Mouse (Mus musculus): ENCODE measurements around the gene Kmt5b. TPM values are rescaled to one million over a fixed set of nuclear protein-coding genes. Genes with fewer than 3 reads are reported as not detected.

Kmt5b gene
- total RNA-seq, 2 experiments from 2014 or later: 40.3 to 47.9 TPM

DNA sequence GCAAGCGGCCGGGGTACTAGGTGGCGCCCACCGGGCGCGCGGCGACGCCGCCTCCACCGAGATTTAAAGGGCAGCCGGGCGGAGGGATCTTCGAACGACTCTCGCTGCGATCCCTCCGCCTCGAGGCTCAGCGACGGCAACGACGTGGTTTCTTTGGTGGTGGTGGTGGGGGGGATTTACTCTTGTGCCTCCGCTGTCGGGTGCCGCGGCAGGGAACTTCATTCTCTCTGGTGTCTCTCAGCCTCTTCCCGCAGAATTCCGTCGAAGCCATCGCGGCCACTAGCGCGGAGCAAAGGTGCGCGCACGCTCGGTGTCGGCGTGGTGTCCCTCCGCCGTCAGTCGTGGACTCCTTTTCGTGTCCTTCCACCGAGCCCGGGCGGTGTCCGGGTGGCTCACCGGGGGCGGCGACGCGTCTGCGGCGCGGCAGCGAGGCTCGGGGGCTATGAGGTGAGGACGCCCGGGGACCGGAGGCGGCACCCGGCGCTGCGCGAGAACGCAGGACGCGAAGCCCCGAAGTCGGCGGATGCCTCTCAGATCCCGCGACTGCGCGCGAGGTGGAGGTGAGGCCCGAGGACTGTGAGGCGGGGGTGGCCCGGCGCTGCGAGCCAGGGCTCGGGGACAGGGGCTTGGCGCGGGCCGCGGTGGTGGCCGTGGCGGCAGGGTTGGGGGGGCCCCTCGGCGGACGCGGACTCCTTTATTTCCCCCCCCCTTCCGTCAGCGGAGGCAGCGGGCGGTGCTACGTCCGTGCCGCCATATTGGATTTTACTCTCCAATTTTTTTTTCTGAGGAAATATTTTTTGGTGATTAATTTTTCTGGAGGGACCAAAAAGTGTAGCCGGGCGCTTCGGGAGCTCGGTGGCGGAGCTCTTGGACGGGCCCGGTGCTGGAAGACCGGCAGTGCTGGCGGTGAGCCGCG lies 818 bp downstream of the Kmt5b start:
- DNase-seq (ENCODE audit: low spot score in 2 of 2): peak; percentile 89 to 92

DNA sequence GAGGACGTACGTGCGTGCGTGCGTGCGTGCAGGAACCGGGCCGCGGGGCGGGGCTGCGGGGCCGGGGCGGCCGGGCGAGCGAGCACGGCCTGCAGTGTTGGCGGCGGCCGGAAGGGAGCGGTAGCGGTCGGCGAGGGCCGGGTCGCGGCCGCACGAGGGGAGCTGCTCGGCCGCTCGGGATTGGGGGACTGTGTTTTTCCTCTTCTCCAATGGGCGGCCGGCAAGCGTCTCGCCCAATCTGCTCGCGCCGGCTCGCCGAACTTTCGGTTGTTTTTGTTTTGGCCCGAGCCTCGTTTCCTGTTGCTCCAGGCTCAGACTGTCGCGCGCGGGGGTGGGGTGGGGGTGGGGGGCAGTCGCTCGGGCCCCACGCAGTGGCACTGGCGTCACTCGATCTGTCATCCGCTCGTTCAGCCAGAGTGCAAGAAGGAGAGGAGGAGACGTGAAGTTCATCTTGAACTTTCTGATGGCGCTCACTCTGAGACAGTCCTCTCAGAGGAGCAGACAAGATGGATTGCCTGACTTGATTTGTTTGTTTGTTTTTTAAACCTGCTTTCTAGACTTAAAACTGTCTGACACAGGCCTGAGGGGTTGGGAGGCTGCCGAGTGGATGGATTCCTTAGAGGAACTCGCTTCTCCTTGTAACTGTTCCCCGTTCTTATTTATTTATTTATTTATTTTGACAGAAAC lies 1.6 kb downstream of the Kmt5b start:
- peak; percentile 92 to 96 for DNase-seq (ENCODE audit: low spot score in 2 of 2)

DNA sequence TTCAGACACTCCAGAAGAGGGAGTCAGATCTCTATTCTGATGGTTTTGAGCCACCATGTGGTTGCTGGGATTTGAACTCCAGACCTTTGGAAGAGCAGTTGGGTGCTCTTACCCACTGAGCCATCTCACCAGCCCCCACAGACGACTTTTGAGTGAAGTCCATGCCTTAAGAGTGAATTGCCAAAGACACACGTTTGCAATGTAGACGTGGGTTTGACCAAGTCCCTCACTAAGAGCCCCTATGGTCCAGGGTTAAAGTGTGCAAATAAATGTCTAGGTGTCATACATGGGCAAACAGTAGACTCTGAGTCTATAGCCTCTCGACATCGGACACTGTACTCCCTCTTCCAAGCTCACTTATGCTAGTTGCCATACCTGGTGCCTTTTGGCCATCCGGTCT lies 2.3 kb downstream of the Kmt5b start:
- DNase-seq (ENCODE audit: low spot score in 2 of 2): no peak

DNA sequence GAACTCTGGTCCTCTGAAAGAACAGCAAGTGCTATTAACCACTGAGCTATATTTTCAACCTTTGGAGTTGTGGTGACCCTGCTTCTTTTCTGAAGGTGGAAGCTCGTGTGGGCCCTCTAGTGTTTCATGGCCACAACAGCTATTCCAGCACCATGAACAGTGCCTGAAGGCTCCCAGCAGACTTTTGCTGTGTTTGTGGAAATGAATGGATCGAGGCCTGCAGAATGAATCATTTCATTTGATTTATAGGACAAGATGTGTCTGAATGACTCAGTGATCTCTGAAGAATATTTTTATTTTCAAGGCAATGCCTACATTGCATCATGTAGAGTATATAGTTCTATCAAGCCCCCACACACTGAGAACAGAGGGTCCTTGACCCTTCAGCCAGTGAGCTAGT lies 6.9 kb downstream of the Kmt5b start:
- peak in 1 of 2 experiments; percentile 32 for DNase-seq (ENCODE audit: low spot score in 2 of 2)

DNA sequence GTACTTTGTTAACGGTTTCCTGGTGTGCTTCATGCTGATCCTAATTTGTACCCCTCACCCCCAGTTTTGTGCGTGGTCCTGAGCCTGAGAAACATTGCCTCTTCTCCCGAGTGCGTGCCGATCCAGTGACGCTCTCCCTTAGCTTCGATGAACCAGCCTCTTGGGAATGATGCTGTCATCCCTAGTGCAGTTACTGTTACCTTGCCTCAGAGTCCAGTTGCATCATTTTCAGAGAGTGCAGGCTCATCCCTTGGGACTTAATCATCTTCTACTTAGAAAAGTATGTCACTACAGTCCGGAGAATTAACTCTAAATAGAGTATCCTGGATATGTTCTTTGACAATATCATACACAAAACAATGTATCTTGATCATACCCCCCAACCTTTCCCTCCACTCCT lies 11.5 kb downstream of the Kmt5b start:
- DNase-seq (ENCODE audit: low spot score in 2 of 2): no peak

DNA sequence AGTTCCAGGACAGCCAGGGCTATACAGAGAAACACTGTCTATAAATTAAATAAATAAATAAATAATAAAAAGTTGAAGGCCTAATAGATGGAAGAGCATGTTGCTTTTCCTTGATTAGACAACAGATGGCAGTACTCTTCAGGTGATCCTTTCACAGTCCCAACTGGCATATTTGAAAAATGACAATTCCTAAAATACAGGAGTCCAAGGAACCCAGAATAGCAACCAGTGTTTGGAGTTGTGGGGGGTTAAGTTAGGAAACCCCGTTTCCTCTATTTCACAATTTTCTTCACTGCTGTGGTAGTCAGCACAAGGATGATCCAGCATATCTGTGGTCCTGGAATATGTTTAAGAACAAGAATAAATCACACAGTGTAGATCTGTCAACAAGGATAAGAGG lies 22.9 kb downstream of the Kmt5b start:
- no peak for DNase-seq (ENCODE audit: low spot score in 2 of 2)

DNA sequence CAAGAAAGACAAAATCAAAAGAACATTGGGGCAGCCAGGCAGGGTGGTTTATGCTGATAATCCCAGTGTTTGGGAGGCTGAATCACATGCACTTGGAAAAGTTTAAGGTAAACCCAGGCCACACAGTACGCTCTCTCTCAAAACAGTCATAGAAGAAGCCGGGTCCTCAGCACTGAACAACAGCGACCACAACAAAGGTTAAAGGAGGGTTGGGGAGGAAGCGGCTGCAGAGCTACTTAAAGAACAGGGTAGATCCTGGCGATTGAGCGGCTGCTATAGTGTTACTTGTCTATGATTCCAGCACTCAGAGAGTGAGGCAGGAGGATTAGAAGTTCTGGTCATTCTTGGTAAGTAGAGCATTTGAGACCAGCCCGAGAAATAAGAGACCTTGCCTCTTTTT lies 38.3 kb downstream of the Kmt5b start:
- no peak for DNase-seq (ENCODE audit: low spot score in 2 of 2)

DNA sequence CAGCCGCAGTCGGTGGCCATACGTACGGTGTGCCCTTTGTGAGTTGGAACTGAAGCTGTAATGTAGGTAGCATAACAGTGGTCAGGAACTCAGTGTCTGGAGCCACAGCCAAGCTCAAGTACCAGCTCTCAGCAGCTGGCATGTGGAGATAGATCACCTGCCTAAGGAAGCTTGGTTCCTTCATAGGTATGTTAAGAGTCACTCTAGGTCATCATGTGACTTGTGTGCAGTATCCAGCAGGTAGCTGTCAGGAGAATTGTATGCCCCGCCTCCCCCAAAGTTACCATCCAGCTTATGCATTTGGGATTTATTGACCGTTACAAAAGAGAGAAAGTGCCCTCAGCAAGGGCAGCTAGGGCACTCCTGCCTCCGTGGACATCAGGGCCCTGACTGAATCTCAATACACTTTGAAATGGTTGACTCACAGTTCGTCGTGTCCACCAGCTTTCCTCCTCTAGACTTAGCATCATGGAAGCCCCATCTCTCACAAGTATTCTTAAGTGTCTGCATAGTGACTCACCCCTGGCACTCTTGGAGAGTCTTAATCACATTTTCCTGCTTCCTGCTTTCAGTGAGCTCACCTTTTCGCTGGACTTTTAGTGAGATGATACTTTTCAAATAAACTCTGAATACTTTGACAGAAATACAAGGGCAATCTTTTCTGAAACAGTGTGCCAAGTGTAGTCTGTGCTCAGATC lies 43.5 kb downstream of the Kmt5b start:
- no peak for DNase-seq (ENCODE audit: low spot score in 2 of 2)

DNA sequence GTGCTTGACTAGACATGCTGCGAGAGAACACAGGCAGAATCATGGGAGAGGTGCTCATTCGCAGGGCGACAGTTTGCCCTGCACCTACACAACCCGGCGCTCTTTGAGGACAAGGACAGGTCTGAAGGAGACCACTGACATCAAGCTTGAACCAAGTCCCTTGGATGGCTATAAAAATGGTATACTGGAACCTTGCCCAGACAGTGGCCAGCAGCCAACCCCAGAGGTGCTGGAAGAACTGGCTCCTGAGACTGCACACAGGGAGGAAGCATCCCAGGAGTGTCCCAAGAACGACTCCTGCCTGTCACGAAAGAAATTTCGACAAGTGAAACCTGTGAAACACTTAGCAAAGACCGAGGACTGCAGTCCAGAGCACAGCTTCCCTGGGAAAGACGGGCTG lies 47.2 kb downstream of the Kmt5b start:
- DNase-seq (ENCODE audit: low spot score in 2 of 2): no peak

DNA sequence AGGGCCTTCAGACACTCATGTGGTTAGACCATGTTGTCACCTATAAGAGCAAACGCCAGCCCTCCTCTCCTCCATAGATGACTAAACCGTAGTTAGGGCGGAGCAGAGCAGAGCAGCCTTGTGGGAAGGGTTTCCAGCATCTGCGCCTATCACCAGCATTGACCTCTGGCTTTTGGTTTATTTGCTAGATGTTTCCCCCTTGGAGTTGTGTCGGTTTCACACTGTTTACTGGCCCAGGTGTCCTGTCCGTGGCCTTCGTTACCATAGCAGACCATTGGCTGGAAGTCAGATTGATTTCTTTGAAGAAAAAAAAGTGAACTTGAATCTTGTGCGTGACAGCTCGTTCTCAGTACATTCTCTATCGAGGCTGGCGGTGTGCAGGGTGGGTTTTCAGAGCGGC lies 48.6 kb downstream of the Kmt5b start:
- no peak for DNase-seq (ENCODE audit: low spot score in 2 of 2)

DNA sequence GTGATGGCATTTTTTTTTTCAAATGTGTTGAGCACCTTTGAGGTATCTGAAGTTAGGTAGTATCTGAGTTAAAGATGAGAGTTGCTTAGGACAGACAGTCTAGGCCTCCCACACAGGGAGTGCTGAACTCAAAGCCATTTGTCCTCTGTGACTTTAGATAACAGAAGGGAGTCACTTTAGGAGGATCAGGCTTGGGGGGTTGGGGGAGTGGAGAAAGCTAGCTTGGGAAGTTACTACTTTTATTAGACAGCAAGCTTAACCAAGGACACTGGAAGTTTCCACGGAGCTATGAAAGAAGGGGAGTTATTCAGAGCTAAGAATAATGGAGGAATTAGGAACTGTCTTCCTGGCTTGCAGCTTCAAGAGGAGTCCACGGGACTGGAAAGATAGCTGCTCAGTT lies 51.9 kb downstream of the Kmt5b start:
- DNase-seq (ENCODE audit: low spot score in 2 of 2): no peak

DNA sequence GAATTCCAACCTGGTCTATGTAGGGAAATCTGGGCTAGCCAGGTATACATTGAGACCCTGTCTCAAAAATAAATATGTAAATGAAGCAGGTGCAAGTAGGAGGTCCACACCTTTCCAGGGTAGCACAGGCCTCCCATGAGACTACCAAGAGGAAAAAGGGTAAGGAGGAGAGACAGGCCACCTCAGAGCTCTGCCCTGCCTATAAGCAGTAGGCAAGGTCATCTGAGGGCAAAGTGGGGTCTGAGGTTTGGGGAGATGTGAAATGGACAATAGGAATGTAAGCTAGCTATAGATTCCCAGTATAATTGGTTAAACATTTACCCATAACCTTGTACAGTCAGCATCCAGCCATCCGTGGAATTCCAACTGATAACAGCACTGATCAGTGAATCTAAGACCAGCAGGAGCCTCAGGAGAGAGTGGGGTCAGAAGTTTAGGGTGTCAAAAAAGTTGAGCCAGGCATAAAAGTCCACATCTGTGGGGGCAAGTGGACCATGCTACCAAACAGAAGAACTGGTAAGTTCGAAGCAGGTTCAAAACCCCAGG lies 52.8 kb downstream of the Kmt5b start:
- DNase-seq (ENCODE audit: low spot score in 2 of 2): no peak

DNA sequence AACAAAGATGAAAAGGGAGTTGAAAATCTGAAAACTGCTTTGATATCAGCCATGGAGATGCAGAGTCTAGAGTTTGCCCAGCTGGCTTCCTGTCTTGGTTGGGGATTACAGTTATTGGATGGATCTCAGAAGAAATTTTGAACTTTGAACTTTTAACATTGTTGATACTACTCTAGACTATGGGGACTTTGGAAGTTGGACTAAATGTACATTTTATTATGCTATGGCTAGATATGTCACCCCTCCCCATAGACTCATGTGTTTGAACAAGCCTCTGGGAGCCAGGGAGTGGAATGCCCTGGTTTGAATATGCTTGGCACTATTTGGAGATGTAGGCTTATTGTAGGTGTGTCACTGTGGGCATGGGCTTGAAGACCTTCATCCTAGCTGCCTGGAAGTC lies 57.8 kb downstream of the Kmt5b start:
- DNase-seq (ENCODE audit: low spot score in 2 of 2): no peak

DNA sequence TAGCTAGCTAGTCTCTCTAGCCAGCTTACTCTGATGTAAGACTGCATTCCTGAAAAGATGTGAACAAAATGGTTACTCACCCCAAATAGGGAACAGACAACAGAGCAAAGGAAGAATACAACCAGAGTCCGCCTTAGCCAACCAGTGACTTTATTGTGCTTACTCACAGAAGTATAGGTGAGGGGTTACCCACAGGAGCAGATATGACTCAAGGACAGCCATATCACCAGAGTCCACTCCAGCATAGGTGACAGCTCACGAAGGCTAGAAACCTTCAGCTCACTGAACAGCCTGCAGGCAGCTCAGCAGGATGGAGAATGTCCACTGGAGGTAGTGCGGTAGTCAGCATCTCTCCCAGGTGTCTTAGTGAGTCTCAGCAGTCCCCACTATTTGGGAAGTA lies 62.6 kb downstream of the Kmt5b start:
- no peak for DNase-seq (ENCODE audit: low spot score in 2 of 2)

DNA sequence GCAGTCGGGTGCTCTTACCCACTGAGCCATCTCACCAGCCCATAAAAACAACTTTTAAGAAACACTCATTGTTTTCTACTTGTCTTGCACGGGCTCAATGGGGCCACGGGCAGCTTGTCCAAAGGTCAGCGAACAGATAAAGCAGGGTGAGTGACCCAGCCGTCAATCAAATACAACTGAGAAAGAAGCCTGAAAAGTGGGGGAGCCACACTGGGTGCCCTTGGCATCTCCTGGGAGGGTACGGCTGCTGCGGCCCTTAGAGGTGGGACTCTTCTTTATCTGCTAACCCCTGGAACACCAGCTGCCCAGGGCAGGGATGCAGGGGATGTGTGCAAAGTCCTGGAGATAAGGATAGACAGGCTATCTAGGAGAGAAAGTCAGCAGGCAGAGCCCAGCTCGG lies 64.5 kb downstream of the Kmt5b start:
- DNase-seq (ENCODE audit: low spot score in 2 of 2): no peak

DNA sequence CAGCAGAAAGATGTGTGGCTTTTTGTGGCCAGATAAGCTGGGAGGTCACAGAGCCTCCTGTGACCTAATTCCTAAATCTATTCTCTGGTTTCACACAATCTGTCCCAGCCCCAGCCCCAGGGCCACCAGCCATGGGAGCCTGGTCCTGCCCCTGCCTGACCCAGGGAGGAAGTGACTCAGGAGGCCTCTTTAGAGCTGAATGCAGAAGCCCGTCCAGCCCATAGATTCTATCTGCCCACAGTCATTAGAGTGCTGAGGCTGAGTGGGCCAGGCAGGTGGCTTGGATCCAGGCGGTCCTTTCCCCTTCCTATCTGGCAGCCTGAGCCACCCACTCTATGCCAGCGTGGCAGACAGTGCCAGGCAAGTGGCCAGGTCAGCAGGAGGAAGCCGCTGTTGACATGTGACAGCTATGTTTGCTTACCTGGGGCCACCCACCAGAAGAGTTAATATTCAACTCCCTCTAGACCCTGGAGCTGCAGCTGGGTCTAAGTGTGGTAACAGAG lies 65.7 kb downstream of the Kmt5b start:
- no peak for DNase-seq (ENCODE audit: low spot score in 2 of 2)

DNA sequence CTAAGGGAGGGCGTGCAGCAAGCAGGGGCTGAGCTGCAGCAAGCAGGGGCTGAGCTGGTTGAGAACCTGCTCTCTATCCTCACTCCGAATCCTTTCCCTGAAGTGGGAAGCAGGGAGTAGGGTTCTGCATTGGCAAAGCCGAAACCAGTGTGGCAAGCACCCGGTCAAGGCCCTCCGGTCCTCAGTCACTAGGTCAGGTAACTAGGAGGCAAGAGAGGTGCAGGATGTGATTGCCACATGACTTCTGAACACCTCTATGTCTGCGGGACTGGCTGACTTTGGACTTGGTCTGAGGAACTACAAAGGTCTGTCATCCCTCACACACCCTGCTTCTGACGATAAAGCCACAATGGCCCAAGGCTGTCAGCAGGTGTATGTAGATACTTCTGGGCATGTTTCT lies 67.1 kb downstream of the Kmt5b start:
- DNase-seq (ENCODE audit: low spot score in 2 of 2): no peak

DNA sequence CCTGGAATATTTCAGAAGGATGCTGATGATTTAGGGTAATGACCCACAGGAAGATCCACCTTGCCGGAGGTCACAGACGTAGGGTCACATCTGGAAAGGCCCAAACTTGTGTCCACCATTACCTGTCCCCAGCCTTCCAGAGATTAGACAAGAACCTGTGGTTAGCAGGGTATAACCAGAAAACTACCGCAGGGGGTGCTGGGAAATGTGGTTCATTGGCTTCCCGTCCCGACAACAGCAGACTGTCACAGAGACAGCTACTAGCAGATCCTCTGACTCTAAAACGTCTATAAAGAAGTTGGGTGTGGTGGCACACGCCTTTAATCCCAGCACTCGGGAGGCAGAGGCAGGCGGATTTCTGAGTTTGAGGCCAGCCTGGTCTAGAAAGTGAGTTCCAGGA lies 69.6 kb downstream of the Kmt5b start:
- DNase-seq (ENCODE audit: low spot score in 2 of 2): no peak

DNA sequence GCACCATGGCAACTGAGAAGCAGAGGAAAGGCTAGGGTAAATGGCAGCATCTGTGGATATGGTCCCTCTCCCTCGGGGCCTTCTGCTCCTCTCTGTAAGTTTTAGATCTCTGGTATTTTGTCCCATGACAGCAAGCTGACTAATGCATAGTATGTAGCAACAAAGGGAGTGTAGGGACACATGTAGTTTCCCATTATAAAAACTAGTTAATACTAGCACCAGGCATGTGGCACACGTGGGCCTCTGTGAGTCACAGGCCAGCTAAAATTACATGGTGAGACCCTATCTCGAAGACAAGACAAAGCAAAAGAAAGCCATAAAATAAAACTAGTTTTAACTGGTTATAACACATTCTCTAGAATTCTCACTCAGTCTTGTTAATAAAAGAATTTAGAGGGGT lies 71.7 kb downstream of the Kmt5b start:
- no peak for DNase-seq (ENCODE audit: low spot score in 2 of 2)

DNA sequence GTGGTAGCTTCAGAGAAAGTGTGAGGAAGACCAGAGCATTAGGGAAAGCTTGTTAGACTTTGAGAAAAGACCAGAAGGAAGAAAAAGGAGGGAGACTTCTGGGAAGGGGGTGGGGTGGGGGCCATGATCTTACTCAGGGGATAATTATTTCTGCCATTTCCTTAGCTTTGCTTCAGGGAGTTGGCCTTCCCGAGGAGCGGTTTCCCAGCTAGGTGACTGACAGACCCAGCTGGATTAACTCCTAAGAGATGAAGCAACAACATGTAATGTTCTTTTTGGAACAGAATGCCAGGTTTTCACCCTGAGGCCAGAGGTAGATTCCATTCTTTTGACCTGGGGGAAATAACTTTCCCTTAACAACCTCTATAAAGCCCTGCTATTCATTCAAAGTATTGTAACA lies 72.5 kb downstream of the Kmt5b start:
- no peak for DNase-seq (ENCODE audit: low spot score in 2 of 2)

DNA sequence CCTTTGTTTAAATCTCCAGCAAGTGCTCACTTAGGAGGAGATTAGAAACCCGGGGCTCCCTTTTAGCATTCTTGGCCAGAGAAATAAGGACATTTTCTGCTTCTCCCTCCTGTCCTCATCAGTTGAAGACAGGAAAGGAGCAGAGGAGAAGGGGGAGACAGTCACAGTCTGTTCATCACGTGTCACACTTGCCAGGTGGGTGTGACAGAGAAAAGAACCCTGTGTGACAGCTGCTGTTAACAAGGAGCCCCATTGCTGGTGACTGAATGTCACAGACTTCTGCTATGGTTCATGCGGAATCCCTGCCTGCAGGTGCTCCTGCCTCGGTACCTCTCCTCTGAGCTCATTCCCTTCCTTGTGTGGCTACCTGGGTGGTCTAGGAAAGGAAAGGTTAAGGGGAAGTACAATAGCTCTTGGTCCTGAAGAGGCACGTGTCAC lies 73.0 kb downstream of the Kmt5b start:
- no peak for DNase-seq (ENCODE audit: low spot score in 2 of 2)

Data from adrenal gland, adult 18-20 months (tissue).